Mouse (Mus musculus) heart, embryonic 16.5 days (tissue): ENCODE measurements around the gene Sema6b. TPM values are rescaled to one million over a fixed set of nuclear protein-coding genes. Genes with fewer than 3 reads are reported as not detected.
A peak's percentile ranks its signal among the peaks of the same experiment; 100 is the strongest.

Source experiments
- ATAC-seq: fragments of 200-750 bp; cut with Nextera tagmentation; replicated peaks from 2 replicates; pipeline ENCODE4 v1.8.0; 2017; ENCODE audit warnings: moderate number of reproducible peaks; ENCODE audit not compliant: insufficient read depth, low FRiP score; ENCODE audit errors: extremely low read depth
- H3K27ac ChIP-seq: fragments of 300-500 bp; sonication (generic); 2 replicates; pipeline ENCODE4 v1.5.1; 2014; ENCODE audit warnings: mild to moderate bottlenecking, low read length, control low read depth, moderate library complexity
- H3K27me3 ChIP-seq: fragments of 300-500 bp; sonication (generic); 2 replicates; pipeline ENCODE4 v1.6.1; 2014; ENCODE audit warnings: low read length, mixed read lengths; ENCODE audit not compliant: control insufficient read depth, insufficient read depth
- H3K36me3 ChIP-seq: fragments of 300-500 bp; sonication (generic); 2 replicates; pipeline ENCODE4 v1.6.1; 2014; ENCODE audit not compliant: control insufficient read depth, insufficient read depth
- H3K4me1 ChIP-seq: fragments of 300-500 bp; sonication (generic); 2 replicates; pipeline ENCODE4 v1.6.1; 2014; ENCODE audit warnings: low read length, mixed read lengths; ENCODE audit not compliant: control insufficient read depth, insufficient read depth
- H3K4me2 ChIP-seq: fragments of 300-500 bp; sonication (generic); 2 replicates; pipeline ENCODE4 v1.6.1; 2014; ENCODE audit warnings: low read depth, mild to moderate bottlenecking, control low read depth, low read length
- H3K4me3 ChIP-seq: fragments of 300-500 bp; sonication (generic); 2 replicates; pipeline ENCODE4 v1.5.1; 2014; ENCODE audit warnings: mild to moderate bottlenecking, control low read depth, low read length
- H3K9ac ChIP-seq: fragments of 300-500 bp; sonication (generic); 2 replicates; pipeline ENCODE4 v1.6.1; 2014; ENCODE audit warnings: low read length, control low read depth
- H3K9me3 ChIP-seq: fragments of 300-500 bp; sonication (generic); replicated peaks from 2 replicates; pipeline ENCODE4 v1.6.1; 2016; ENCODE audit warnings: low read length; ENCODE audit not compliant: control insufficient read depth
- WGBS: fragments of 180-500 bp; shearing (Covaris S2); extraction: QIAGEN DNeasy Blood & Tissue Kit; methylation state at CpG from one replicate; pipeline ENCODE4 v1.1.7; 2014; 5-methylcytosine and 5-hydroxymethylcytosine counted together
- polyA plus RNA-seq: library from polyadenylated mRNA; unstranded; fragments of >200 nt; fragmentation: Nextera tagmentation; extraction: Ambion mirVana; gene quantifications from 2 replicates; pipeline ENCODE4 v1.2.1, GENCODE M21; 2015

Gene Sema6b
- polyA plus RNA-seq, 1 experiment from 2014 or later = 0.70 TPM

GRCm38 (mm10) chr17:56116193-56116592 is 23.9 kb downstream of the Sema6b start:
- Histone ChIP-seq H3K4me1 (peaks cover 14% of the 10 kb centered on the region), H3K4me2 (no peak overlapping the region), H3K27ac (no peak overlapping the region), H3K4me3 (no peak overlapping the region), H3K27me3 (peaks cover 15% of the 10 kb centered on the region), H3K9ac (no peak overlapping the region), H3K9me3 (no peaks in the 10 kb centered on the region), H3K36me3 (no peaks in the 10 kb centered on the region)
- 77% methylated on average over 10 of the region's 10 CpGs for WGBS
- ATAC-seq = no peak

- H3K27me3 ChIP-seq = no peaks in the 10 kb centered on the region
- no peaks in the 10 kb centered on the region for H3K9me3 ChIP-seq
- no peak overlapping the region for H3K4me2 ChIP-seq
- no peak for ATAC-seq
- no peak overlapping the region for H3K27ac ChIP-seq
- no peak overlapping the region for H3K9ac ChIP-seq
- no peaks in the 10 kb centered on the region for H3K36me3 ChIP-seq
- WGBS = 75% methylated on average over 3 of the region's 3 CpGs
- H3K4me3 ChIP-seq = no peak overlapping the region
- peaks cover 17% of the 10 kb centered on the region for H3K4me1 ChIP-seq
Measured at GRCm38 (mm10) chr17:56112743-56113142, 27.4 kb downstream of the Sema6b start.

DNA sequence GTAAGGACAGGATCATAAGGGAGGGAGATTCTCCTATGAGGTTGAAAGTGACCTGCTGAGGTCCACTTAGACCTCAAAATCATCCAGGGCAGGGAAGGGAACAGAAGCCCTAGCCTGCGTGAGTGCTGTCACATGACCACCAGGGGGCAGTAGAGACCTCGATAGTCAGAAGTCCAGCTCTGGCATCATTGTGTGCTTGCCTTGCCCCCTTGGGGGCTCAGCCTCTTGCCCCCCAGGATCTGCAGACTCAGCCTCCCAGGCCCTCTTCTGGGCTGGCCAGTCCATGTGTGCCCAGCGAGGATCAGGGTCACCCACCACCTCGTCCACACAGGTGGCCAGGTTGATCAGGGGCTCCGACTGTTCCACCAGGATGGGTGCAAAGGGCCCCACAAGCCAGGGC is 28.3 kb downstream of the Sema6b start:
- H3K36me3 ChIP-seq = no peaks in the 10 kb centered on the region
- H3K27ac ChIP-seq = no peak overlapping the region
- no peak overlapping the region for H3K9ac ChIP-seq
- H3K4me1 ChIP-seq = peaks cover 12% of the 10 kb centered on the region
- no peak overlapping the region for H3K4me3 ChIP-seq
- no peaks in the 10 kb centered on the region for H3K27me3 ChIP-seq
- H3K9me3 ChIP-seq = no peaks in the 10 kb centered on the region
- no peak overlapping the region for H3K4me2 ChIP-seq
- 49% methylated on average over 5 of the region's 5 CpGs for WGBS
- ATAC-seq = no peak

DNA sequence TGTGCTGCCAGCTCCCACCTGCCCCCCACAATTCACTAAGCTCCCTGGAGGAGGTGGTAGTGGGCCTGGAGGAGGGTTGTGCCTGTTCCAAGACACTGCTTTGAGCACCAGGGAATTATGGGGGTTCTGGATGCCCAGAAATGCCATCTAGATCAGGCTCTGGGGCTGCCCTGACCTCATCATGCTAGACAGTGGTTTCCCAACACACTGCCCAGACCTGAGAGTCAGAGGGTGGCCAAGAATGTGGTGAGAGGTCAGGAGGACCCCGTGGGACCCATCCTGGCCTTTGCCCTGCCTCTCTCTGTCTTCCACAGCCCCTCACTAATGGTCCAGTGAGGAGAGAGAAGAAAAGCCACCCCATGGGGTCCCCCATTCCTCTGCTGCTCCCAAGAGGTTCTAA is 29.1 kb downstream of the Sema6b start:
- Histone ChIP-seq H3K36me3 (no peaks in the 10 kb centered on the region), H3K4me1 (peaks cover 12% of the 10 kb centered on the region), H3K4me3 (no peak overlapping the region), H3K9me3 (no peaks in the 10 kb centered on the region), H3K27me3 (no peaks in the 10 kb centered on the region), H3K27ac (no peak overlapping the region), H3K9ac (no peak overlapping the region), H3K4me2 (no peak overlapping the region)
- no peak for ATAC-seq
- WGBS = 68% methylated on average over 1 of the region's 1 CpGs

- no peak for ATAC-seq
- no peaks in the 10 kb centered on the region for H3K27me3 ChIP-seq
- H3K9ac ChIP-seq = no peak overlapping the region
- no peak overlapping the region for H3K4me2 ChIP-seq
- 53% methylated on average over 4 of the region's 4 CpGs for WGBS
- H3K36me3 ChIP-seq = no peaks in the 10 kb centered on the region
- no peak overlapping the region for H3K27ac ChIP-seq
- peaks cover 12% of the 10 kb centered on the region for H3K4me1 ChIP-seq
- no peaks in the 10 kb centered on the region for H3K9me3 ChIP-seq
- no peak overlapping the region for H3K4me3 ChIP-seq
Measured at GRCm38 (mm10) chr17:56110571-56110970, 29.6 kb downstream of the Sema6b start.

DNA sequence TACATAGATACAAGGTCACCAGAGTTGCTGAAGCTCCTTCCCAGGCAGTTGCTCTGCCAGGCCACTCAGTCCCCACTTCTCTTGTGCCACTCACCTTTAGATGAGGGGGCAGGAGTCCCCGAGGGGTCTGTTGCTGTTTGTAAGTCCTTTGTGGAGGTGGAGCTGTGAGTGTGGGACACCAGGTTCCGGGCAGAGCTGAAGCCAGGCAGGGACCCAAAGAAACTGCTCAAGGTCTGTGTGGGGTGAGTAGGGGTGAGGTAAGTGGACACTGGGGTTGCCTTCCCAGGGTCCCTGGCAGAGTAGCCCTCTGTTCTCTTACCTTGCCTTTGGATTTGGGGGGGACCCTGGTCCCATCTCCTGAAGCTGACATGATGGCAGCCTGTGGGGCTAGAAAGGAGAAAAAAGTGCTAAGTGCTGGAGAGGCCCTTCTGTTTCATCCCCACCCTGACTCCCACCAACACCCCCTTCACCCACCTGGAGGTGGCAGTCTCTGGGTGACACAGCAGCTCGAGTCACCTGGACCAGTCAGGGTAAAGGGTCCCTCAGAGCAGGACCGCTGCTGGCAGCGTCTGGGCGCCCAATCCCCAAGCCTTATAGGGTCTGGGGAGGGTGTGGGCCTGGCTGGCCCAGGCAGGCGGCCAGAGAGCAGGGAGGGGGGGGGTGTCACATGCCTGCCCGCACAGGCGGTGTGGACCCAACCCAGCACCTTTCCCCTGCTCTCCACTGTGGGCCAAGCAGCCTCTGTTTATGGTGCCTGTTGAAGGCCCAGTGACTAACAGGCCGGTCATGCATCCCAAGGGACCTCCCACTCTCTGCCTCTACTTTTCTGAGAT is 30.7 kb downstream of the Sema6b start, which contains the start of gene Plin4:
Gene Plin4, minus strand, starts transcription at position 585 of the 833 bp plus-strand sequence.
- peak within 1 kb of the TSS; percentile 42 for H3K4me2 ChIP-seq
- ATAC-seq = peak; percentile 80
- H3K4me3 ChIP-seq = peak within 1 kb of the TSS; percentile 26
- no peaks in the 10 kb centered on the region for H3K9me3 ChIP-seq
- 52% methylated on average over 10 of the region's 10 CpGs for WGBS
- H3K4me1 ChIP-seq = peaks cover 12% of the 10 kb centered on the region
- H3K9ac ChIP-seq = peak within 1 kb of the TSS; percentile 66
- H3K27ac ChIP-seq = peak within 1 kb of the TSS; percentile 73
- no peaks in the 10 kb centered on the region for H3K27me3 ChIP-seq
- no peaks in the 10 kb centered on the region for H3K36me3 ChIP-seq

DNA sequence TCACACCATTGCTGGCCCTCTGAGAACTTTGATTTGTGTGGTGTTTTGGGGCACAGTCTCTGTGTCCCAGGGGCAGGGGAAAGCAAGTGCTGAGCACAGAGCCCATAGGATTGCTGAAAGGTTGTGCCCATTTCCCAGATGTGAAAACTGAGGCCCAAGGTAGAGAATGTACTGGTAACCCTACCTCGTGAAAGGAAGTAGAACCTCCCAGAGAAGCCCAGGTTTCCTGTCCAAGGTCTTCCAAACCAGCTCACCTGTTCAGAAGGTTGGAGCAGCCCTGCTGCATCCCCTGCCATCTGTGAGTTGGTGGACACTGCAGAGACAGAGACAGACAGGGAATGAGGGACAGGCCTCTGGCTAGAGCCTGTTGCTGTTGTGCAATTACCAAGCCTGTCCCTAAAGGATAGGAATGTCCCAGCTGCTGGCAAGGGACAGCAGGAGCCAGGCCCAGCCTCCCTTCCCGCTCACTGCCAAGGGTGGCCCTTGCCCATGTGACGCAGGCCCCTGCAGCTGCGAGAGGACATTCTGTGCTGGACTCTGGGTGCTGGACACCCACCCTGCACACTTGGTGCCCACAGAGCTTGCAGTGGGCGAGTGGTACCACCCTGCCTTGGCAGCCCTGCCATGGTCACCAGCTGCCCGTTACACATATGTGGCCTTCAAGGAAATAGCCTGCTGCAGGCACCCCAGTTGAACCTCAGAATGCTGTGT is 31.7 kb downstream of the Sema6b start:
- Histone ChIP-seq H3K27ac (peak overlapping the region; percentile 73; the same call in 1 of the 2 replicates), H3K9me3 (no peaks in the 10 kb centered on the region), H3K4me1 (peaks cover 12% of the 10 kb centered on the region), H3K4me3 (no peak overlapping the region), H3K27me3 (no peaks in the 10 kb centered on the region), H3K4me2 (peak overlapping the region; percentile 42; the same call in 1 of the 2 replicates), H3K36me3 (no peaks in the 10 kb centered on the region), H3K9ac (peak overlapping the region; percentile 19; the same call in 1 of the 2 replicates)
- ATAC-seq = peak; percentile 52
- WGBS = 70% methylated on average over 6 of the region's 6 CpGs

- H3K9ac ChIP-seq = no peak overlapping the region
- no peaks in the 10 kb centered on the region; the same call in 1 of the 2 replicates for H3K36me3 ChIP-seq
- H3K4me1 ChIP-seq = peaks cover 12% of the 10 kb centered on the region
- no peak for ATAC-seq
- H3K27me3 ChIP-seq = no peaks in the 10 kb centered on the region
- H3K4me3 ChIP-seq = no peak overlapping the region
- no peak overlapping the region for H3K4me2 ChIP-seq
- no peak overlapping the region for H3K27ac ChIP-seq
- H3K9me3 ChIP-seq = no peaks in the 10 kb centered on the region
- WGBS = 78% methylated on average over 2 of the region's 2 CpGs
Measured at GRCm38 (mm10) chr17:56107736-56108135, 32.4 kb downstream of the Sema6b start.

DNA sequence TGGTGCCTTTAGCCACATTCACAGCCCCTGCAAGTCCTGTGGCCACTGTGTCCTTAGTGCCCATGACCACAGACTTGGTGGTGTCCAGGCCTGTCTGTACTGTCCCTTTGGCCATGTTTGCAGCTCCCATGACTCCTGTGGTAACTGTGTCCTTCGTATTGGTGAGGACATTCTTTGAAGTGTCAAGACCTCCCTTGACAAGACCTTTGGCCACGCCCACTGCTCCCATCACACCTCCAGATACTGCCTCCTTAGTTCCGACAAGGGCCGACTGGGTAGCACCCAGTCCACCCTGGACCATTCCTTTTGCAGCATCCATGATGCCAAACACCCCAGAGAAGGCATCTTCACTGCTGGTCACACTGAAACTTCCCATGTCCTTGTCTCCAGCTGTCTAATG is 33.2 kb downstream of the Sema6b start:
- Histone ChIP-seq H3K36me3 (peaks cover 3% of the 10 kb centered on the region), H3K9me3 (no peaks in the 10 kb centered on the region), H3K27me3 (no peaks in the 10 kb centered on the region), H3K4me3 (no peak overlapping the region), H3K4me1 (peaks cover 12% of the 10 kb centered on the region), H3K9ac (no peak overlapping the region), H3K4me2 (no peak overlapping the region), H3K27ac (no peak overlapping the region)
- no peak for ATAC-seq
- 69% methylated on average over 4 of the region's 4 CpGs for WGBS
